Mouse (Mus musculus) myocyte (in vitro differentiated cells): Measurements from ENCODE around the gene Slc25a53.

Experiments
- MAX ChIP-seq: IDR thresholded peaks from one replicate; pipeline ENCODE4 v1.6.1; 2011; ENCODE audit warnings: low read depth, mild to moderate bottlenecking, control low read depth
- MYOD1 ChIP-seq, 3 experiments: IDR thresholded peaks; one replicate each; pipeline ENCODE4 v1.6.1; 2011; ENCODE audit warnings: control low read depth in 2 of 3, low read depth in 2 of 3, mild to moderate bottlenecking in 2 of 3, moderate library complexity in 1 of 3; ENCODE audit not compliant: insufficient read length in 2 of 3, control insufficient read depth in 1 of 3
- POLR2A ChIP-seq: IDR thresholded peaks from one replicate; pipeline ENCODE4 v1.6.1; 2011; ENCODE audit warnings: low read depth, mild to moderate bottlenecking, control low read depth, moderate library complexity; ENCODE audit not compliant: insufficient read length
- POLR2AphosphoS2 ChIP-seq: IDR thresholded peaks from one replicate; pipeline ENCODE4 v1.6.1; 2011; ENCODE audit warnings: low read depth, control low read depth; ENCODE audit not compliant: insufficient read length
- REST ChIP-seq: IDR thresholded peaks from one replicate; pipeline ENCODE4 v1.6.1; 2011; ENCODE audit warnings: mild to moderate bottlenecking, control low read depth, moderate library complexity; ENCODE audit not compliant: insufficient read depth, insufficient read length
- TCF12 ChIP-seq: IDR thresholded peaks from one replicate; pipeline ENCODE4 v1.6.1; 2011; ENCODE audit warnings: mild to moderate bottlenecking, control low read depth; ENCODE audit not compliant: poor library complexity, insufficient read depth, severe bottlenecking
- TCF3 ChIP-seq: IDR thresholded peaks from one replicate; pipeline ENCODE4 v1.6.1; 2011; ENCODE audit warnings: low read depth, control low read depth; ENCODE audit not compliant: insufficient read length
- USF1 ChIP-seq: IDR thresholded peaks from one replicate; pipeline ENCODE4 v1.6.1; 2011; ENCODE audit warnings: low read depth, mild to moderate bottlenecking, control low read depth, moderate library complexity

GRCm38 (mm10) chrX:137063202-137063601, 25.1 kb upstream of the Slc25a53 start:
- TF ChIP-seq POLR2A (no peak), TCF12 (no peak), POLR2AphosphoS2 (no peak), USF1 (no peak), MAX (no peak), REST (no peak), MYOD1 (IDR thresholded peaks at IDR 0.05; ENCODE audit: control insufficient read depth in 1 of 3, insufficient read length in 2 of 3, low read depth in 2 of 3) (no peak), TCF3 (no peak)
